Mouse (Mus musculus) gonadal fat pad, adult 2 months (tissue): Measurements from ENCODE around the gene Tmeff2. TPM values are rescaled to one million over a fixed set of nuclear protein-coding genes. Genes with fewer than 3 reads are reported as not detected.

Experiments
- DNase-seq: peaks from one replicate; pipeline ENCODE4 v3.0.0-alpha.2; 2012; ENCODE audit warnings: low read depth
- polyA plus RNA-seq: library from polyadenylated mRNA; depleted of rRNA; stranded (reverse); fragments of >200 nt; gene quantifications from 2 replicates; pipeline ENCODE4 v1.2.3, GENCODE M21; 2012

Tmeff2 gene
- polyA plus RNA-seq, 1 experiment: 3.1 TPM

DNA sequence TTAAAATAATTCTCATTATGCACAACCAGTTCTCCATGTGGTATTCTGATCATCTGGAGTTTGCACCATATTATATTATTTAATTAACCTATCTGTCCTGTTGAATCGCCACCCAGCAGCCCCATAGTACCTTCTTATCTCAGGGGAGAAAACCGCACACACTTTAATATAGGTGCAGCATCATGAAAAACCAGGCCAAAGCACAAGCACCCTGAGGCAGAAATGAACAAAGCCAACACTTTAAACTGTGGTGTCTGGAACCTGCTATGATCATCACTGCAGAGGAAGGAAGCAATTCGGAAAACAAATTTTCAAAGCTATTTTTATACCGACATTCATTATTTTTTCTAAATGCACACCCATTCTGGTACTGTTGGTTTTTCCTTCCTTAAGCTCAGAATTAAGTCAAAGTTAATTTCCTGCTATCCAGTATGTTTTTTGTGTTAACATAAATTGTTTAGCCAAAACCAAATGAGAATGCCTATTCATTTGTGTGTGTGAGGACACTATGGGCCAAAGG, 206.0 kb downstream of the Tmeff2 start:
- no peak for DNase-seq

DNA sequence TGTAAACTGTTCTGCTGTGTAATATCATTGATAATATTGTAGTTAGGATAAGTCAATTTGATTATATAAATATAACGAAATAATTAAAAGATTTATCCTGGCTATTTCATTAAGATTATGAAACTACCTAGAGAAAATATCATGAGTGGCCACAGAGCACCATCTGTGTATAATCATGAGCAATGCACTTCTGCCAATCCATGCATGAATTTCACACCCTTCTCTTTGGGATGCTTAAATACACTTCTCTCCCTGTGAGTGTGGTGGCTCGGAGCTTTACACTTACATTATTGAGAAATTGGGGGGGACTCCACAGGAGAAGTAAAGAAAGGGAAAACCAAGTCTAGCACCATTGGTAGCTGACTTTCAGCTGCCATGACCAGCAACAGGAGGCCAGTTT, 206.9 kb downstream of the Tmeff2 start:
- DNase-seq: no peak

DNA sequence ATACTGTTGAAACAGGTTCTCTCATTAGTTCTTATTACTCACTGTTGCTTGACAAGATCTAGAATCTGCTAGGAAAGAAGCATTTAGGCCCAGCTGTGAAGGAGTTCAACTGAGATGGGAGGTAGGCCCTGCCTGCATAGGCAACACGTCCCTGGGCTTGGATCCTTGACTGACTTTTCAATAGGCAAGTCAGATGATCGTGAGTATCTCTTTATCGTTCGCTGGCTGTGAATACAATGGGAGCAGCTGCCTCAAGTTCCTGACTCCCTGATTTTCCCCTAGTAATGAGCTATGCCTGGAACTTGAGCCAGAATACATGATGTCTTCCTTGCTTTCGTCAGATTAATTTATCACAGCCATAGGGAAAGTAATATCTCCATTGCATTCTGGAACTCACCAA, 214.3 kb downstream of the Tmeff2 start:
- no peak for DNase-seq

DNA sequence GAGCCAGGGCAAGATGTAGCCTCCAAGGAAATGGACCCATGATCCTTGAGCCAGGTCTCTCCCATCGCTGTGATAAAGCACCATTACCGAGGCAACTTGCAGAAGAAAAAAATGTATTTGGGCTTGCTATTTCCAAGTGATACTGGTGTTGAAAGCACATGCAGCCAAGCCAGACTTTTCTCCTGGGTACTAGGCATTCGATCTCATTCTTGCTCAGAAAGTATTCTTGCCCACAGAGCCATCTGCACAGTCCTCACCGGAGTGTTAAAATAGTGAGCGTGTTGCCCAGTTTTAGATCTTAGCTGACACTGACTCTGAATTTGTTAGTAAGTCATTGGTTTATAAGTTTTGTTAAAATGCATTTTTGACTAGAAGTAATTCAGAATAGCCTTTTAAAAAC, 215.3 kb downstream of the Tmeff2 start:
- DNase-seq: no peak

DNA sequence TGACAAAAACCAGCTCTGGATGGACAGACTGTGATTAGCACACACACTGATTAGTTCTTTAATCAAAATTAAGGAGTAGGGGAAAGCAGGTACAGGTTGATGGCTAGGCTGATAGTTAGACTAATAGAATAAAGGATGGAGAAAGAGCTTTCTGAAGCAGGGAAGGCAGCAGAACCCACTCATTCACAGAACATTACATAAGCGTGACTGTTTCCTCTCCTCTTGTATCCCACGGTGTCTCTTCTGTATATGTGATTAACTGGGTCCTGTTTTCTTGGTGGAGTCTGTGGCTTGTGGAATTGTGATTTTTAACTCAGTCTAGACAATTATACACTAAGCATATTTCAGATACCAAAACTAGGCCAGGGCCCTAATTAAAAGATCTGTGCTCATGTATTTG, 217.4 kb downstream of the Tmeff2 start:
- no peak for DNase-seq

DNA sequence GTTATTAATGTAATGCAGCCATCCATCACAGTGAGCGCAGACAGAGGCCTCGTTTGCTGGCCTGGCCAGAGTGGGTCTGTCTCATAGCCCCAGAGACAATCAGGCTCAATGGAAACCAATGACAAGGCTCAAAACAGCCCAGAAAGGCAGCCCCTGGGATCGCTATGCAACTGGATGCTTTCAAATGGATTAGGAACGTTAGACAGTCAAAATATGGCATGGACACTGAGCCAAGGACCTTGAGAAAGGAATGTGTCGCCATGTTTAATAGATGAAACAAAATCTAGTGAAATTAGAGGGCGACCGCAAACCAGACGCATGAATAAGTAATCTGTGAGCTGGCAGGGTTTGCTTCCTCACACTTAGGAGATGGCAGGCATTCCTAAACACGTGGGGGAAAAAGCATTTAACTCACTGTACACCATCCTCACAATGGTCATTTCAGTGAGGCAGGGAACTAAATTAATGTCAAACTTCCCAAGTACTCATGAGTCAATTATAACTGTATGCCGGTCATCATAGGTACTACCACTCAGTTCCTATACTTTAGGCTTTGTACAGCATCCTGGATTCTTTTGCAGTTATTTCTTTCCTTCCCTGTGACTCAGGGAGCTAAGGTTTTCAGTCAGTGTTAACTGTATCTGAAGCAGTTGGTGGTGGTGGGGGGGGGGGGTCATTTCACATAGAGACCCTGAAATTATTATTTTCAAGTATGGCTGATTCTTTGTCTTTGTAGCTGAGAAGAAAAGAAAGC, 225.4 kb downstream of the Tmeff2 start:
- DNase-seq: no peak

DNA sequence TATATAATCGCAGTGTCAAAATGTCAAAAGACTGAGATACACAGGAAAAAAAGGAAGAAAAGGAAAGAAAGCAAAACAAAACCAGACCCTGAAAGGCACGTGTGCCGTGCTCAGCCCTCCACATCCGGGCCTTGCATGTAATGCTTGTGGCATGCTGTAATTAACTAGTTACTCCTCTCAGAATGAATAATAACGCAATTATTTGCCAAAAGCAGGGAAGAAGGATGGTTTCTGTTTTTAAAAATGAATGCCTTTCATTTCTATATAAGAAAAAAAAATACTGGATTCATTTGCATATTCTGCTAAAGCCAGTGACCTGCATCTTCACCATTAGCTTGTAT, 225.9 kb downstream of the Tmeff2 start:
- DNase-seq: no peak

DNA sequence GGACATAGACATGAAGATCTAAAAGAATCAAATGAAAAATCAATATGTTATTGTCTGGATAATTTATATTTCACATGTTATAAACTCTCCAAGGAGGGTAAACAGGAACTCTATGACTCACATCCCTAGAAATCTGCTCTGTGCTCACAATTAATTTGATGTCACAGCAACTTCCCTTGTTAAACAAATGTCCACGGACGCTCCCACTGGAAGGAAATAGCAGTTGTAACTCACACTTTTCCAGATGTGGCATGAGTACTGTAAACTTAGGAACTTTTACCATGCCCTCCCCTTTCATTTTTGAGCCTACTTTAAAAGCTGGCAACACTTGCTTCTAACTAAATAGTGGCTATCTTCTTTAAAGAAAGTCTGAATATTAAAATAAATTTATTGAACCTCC, 236.3 kb downstream of the Tmeff2 start:
- no peak for DNase-seq

DNA sequence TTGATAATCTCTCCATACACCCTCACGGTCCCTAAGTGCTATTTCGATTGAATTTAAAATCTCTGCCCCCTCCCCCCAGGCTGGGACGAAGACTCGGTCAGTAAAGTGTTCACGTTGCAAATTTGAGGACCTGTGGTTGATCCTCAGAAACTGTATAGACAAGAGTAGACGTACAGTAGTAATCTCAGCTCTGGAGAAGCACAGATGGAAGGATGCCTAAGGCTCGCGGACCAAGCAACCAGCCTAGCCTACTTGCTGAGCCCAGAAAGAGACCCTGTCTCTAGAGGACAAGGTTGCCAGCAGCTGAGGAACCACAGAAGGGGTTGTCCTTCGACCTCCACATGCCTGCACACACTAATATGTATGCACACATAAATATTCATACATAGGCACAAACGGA, 239.2 kb downstream of the Tmeff2 start:
- DNase-seq: no peak

DNA sequence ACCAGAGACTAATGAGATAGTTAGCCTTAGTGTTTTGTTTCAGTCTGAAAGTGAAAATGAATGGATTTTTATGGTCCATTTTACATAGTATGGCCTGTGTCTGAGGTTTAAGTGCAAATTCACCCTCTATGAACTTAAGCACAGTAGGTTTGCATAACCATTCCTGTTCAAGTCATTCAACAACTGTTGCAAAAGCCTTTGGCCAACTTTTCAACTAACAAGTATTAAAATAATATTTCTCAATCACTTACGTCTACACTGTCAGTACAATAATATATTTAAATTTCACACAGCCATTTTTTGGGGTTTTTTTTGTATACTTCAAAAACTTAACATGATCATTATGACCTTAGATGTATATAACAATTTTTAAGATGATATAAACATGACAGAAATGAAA, 240.9 kb downstream of the Tmeff2 start:
- peak; percentile 38 for DNase-seq

DNA sequence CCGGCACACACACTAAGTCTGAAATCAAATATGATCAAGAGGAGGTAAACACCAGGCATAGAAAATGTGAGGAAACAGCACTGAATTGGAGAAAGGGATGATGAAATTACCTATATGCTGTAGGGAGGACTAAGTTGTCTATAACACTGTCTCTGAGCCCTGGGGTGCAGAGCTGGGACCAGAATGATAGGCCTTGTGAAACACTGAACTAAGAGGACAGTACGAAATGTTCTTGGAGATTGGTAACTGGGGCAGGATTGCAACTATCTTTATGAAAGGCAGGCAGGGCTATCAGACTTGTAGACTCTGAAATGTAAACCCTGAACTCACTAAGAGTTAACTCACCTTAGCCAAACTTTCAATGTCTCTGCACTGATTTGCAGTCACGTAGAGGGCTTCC, 242.3 kb downstream of the Tmeff2 start:
- DNase-seq: peak; percentile 79

DNA sequence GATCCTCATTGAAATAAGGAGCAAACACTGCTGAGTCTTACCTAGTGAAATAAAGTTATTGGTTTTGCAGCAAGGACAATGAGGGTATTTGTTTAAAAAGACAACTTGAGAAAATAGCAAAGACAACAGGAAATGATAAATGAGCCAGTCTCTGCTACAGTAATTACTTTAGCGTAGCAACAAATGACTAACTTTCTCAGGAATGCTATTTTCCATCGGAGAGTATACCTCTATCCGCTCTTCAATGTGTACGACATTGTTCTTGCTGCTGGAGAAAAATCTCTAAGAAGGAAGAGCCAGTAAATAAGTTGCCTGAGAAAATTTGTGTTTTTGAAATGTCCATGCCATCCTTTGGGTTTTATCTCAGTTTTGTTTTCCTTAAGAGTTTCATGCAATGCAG, 245.2 kb downstream of the Tmeff2 start:
- no peak for DNase-seq

DNA sequence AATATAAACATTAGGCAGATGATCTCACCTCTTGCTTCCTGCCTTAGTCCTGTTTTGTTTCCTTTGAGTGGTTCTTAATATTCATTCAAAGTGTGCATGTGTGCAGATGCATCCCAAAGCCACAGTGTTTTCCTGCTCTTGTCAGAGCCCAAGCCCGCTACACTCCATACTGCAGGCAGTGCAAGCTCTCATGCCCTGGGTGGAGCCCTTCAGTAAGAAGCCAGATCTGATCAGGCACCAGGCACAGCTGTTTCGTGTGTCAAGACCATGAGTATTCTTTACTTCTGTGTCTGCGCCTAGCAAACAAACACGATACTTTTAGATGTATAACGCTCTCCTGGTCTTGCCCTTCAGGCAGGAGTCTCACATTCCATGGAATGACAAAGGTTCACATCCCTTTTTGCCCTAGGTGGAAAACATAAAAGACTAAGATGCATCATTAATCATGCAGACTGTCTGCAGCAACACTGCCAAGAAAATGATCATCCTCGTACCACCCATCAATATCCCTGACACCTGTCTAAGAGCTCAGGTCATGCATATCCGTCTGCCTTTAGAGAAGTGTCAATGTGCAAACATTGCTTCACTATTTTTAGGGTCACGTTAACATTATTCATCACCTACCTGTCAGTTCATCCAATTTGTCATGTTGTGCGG, 248.2 kb downstream of the Tmeff2 start:
- no peak for DNase-seq

DNA sequence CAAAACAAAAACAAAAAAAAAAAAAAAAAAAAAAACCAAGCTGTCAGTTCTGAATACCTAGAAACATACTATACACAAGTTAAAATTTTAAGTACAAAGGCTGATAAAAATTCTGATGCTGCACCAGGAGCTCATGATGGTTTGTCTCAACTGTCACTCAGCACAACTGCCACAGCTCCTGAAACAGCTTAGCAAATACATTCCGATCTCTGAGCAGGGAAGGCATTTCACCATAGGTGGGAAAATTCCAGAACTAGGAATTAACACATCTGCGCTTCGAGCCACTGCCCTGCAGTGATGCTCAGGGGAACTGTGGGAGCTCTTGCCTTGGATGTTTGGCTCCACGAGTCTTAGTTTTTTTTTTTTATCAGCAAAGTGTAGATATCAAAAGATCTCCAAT, 249.0 kb downstream of the Tmeff2 start:
- no peak for DNase-seq

DNA sequence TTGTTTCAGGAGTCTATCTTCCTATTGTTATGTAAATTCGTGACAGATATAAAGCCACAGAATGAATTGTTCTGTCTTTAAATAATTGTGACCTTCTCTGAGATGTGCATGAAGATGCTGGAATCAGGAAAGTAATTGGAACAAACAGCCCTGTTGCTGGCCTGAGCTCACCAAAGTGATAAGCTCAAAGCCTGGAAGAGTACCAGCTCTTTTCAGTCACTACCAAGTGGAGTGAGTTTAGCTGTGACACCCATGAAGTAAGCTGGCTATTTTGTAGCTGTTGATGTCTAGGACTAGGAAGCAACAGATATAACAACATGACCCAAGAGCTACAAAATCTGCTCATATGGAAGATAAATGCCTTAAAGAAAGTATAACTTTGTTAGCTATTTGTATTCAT, 249.4 kb downstream of the Tmeff2 start:
- DNase-seq: no peak

DNA sequence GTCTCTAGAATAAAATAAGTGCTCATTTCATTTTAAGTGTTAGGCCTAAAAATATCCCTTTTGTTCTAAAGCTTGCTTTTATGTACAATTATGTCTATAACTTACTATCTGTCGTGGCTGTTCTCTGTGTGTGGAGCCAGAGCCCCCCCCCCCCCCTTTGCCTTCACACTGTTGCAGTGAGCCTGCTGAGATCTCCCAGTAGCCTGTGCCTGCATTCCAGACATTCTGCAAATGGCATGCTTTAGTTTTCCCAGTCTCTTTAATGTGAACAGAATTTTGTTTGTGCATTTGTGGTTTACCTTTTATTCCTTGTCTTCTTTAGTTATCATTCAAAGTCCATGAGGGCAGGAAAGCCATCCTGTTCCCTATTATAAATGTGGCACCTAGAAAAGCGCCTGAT, 251.6 kb downstream of the Tmeff2 start:
- DNase-seq: no peak

DNA sequence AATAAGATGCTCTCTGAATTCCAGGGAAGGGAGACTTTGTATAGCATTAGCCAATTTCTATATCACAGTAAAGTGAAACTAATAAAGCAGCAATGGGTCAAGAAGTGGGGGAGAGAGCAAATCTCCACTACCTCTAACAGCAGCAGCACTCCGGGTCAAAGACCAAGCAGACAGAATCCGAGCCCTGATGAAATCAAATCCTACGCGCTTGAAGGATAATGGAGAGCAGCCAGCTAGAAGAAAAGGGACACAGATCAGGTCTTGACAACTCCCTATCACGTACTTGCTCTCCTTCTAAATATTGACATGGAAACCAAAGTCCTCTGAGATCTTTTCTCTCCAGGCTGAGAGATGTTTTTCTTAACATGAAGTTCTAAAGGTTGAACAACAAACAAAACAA, 252.4 kb downstream of the Tmeff2 start:
- DNase-seq: peak; percentile 71

DNA sequence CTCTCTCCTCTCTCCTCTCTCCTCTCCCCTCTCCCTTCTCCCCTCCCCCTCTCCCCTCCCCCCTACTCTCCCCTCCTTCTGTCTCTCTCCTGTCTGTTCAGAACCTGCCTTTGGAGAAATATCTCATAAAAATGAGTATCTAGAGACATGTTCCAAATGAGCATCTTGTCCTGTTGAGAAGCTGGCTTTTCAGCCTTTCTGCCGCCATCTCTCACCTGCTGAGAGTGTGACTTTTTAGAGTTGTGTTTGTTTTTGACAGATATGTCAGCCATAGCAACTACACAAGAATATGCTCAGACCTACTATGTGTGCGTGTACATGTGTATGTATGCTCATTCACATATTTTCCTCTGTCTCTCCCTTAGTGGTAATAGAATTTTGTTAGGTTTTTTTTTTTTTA, 283.8 kb downstream of the Tmeff2 start:
- no peak for DNase-seq

DNA sequence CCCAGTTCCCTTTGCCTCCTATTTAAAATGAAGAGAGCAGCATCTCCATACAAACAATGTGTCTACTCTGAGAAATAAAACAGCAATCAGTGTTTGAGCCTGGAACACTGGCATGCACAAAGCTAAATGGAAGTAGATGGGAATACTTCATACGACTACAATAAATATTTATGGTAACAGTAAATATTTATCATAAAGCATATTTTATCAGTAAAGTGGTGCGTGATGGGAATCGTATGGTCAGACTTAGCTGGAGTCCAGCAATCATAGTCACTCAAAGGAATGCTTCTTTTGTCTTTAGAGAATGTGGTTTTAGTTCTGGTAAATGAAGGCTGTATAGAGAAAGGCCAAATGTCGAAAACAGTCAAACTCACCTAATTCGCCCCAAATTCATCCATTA, 288.6 kb downstream of the Tmeff2 start:
- DNase-seq: no peak

DNA sequence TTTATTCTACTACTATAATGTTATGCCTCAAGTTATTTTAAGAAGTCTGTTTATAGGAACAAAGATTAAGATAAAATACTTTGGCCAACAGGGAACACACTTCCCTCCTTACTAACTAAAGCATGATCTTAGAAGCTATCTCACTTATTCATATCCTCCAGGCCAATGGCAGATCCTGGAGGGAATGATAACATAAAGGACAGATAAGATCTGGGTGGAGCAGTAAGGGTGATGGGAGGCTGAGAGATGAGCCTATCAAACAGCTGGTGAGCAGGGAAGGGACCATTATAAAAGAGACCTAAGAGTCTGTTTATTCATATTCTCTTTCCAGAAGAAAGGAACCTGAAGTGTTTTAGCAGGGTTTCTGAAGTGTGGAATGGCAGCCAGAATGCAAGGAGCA, 290.8 kb downstream of the Tmeff2 start:
- DNase-seq: no peak

DNA sequence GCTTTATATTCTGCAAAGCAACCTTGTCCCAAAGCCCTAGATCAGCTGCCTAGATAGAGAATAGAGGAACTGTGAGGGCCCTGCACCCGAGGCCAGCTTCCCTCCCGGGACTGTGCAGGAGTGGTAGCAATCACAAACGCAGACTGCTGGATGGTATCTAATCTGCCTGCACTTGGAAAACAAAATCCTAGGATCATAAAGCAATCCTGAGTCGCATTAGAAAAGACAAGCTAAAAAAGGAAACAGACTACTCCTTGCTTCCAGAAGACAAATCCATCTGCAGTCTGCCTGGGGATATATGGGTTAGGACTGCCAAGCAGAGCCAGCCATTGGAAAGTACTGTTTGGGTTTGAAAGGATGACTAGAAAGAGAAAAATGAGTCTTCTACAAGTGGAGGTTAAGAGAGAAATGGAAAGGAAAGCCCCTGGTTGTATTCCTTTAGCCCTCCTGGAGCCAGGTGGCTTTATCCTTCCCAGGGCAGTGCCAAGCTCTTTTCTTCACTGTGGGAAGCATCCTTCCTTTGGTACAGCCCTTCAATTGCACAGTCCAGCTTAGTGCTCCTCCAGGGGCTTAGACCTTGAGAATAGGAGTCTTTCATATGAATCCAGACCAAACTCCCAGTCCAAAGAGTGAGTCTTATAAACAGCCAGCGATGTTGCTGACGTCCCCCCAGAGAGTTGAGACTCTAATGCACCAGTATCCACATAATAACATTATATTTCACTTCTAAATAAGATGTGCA, 291.6 kb downstream of the Tmeff2 start:
- DNase-seq: no peak

DNA sequence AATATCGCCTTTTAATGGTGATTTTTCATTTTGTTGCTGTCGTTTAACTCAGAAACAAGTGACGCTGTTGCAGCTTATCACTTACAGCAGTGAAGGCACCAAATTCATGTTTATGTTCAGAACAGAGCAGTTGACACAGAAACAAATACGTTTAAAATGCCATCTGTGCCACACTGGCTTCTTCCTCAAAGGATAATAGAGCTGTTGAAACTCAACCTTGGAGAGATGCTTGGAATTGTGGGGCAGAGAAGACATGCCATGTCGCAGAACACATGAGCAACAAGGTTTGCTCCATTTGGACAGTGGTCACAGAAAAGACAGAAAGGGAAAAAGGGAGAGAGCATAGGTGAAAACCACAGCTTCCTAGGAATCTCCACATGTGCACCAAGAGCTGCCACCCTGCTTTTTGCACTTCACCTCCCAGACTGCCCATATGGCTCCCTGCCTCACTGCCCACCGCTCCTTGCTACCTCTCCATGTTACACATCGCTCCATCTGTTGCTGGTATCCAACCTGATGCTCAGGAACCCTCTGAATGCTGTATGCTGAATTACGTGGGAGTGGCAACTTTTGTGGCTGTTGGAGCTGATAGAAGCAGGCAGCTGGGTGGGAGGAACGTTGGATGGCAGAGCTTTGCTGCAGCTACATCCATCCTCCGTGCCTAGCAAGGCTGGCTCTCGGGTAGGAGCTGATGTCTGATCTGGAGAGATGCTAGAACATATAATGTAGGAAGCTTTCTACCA, 298.8 kb downstream of the Tmeff2 start:
- no peak for DNase-seq
